Mouse (Mus musculus) limb, embryonic 11.5 days (tissue): ENCODE measurements around the gene Dcaf5. TPM values are rescaled to one million over a fixed set of nuclear protein-coding genes. Genes with fewer than 3 reads are reported as not detected.

Experiments used
- ATAC-seq: fragments of 200-750 bp; cut with Nextera tagmentation; 2 replicates; pipeline ENCODE4 v1.8.0; 2017; ENCODE audit warnings: low read depth; ENCODE audit not compliant: insufficient number of reproducible peaks, low FRiP score, low TSS enrichment
- DNase-seq: peaks from one replicate; pipeline ENCODE4 v3.0.0-alpha.2; 2015; ENCODE audit warnings: low spot score
- H3K27ac ChIP-seq: fragments of 300-500 bp; sonication (generic); replicated peaks from 2 replicates; pipeline ENCODE4 v1.5.1; 2014; ENCODE audit warnings: low read depth, mild to moderate bottlenecking, low read length
- H3K27me3 ChIP-seq: fragments of 300-500 bp; sonication (generic); 2 replicates; pipeline ENCODE4 v1.6.1; 2014; ENCODE audit warnings: mild to moderate bottlenecking, low read length, mixed read lengths; ENCODE audit not compliant: control insufficient read depth, insufficient read depth
- H3K36me3 ChIP-seq: fragments of 300-500 bp; sonication (generic); 2 replicates; pipeline ENCODE4 v1.6.1; 2014; ENCODE audit warnings: mild to moderate bottlenecking, low read length, moderate library complexity, mixed read lengths; ENCODE audit not compliant: control insufficient read depth, insufficient read depth
- H3K4me1 ChIP-seq: fragments of 300-500 bp; sonication (generic); 2 replicates; pipeline ENCODE4 v1.6.1; 2014; ENCODE audit warnings: low read length, mixed read lengths; ENCODE audit not compliant: control insufficient read depth, insufficient read depth
- H3K4me2 ChIP-seq: fragments of 300-500 bp; sonication (generic); 2 replicates; pipeline ENCODE4 v1.6.1; 2014; ENCODE audit warnings: low read depth, mild to moderate bottlenecking, moderate library complexity; ENCODE audit not compliant: severe bottlenecking
- H3K4me3 ChIP-seq: fragments of 300-500 bp; sonication (generic); 2 replicates; pipeline ENCODE4 v1.5.1; 2014; ENCODE audit warnings: low read depth, low read length
- H3K9ac ChIP-seq: fragments of 300-500 bp; sonication (generic); 2 replicates; pipeline ENCODE4 v1.6.1; 2014; ENCODE audit warnings: mild to moderate bottlenecking, low read length
- H3K9me3 ChIP-seq: fragments of 300-500 bp; sonication (generic); 2 replicates; pipeline ENCODE4 v1.6.1; 2016; ENCODE audit warnings: low read length; ENCODE audit not compliant: control insufficient read depth
- WGBS: fragments of 180-500 bp; shearing (Covaris S2); extraction: QIAGEN DNeasy Blood & Tissue Kit; methylation state at CpG from one replicate; pipeline ENCODE4 v1.1.7; 2014; 5-methylcytosine and 5-hydroxymethylcytosine counted together
- polyA plus RNA-seq: library from polyadenylated mRNA; unstranded; fragments of >200 nt; fragmentation: Nextera tagmentation; extraction: Ambion mirVana; gene quantifications from 2 replicates; pipeline ENCODE4 v1.2.1, GENCODE M21; 2014

Gene Dcaf5
- polyA plus RNA-seq, 1 experiment from 2014 or later = 10.3 TPM

GRCm38 (mm10) chr12:80396397-80396796, 40.0 kb downstream of the Dcaf5 start:
- no peaks in the 10 kb centered on the region for H3K9me3 ChIP-seq
- 75% methylated on average over 6 of the region's 6 CpGs for WGBS
- no peaks in the 10 kb centered on the region for H3K27me3 ChIP-seq
- DNase-seq (no peak), ATAC-seq (no peak)
- no peaks in the 10 kb centered on the region for H3K4me1 ChIP-seq
- H3K4me2 ChIP-seq = no peak overlapping the region
- peaks cover 20% of the 10 kb centered on the region for H3K36me3 ChIP-seq
- no peak overlapping the region for H3K4me3 ChIP-seq
- H3K9ac ChIP-seq = no peak overlapping the region
- H3K27ac ChIP-seq = no peak overlapping the region

GRCm38 (mm10) chr12:80395270-80395669, 41.1 kb downstream of the Dcaf5 start:
- H3K36me3 ChIP-seq = peaks cover 16% of the 10 kb centered on the region
- H3K4me3 ChIP-seq = no peak overlapping the region
- H3K27ac ChIP-seq = no peak overlapping the region
- no peaks in the 10 kb centered on the region for H3K9me3 ChIP-seq
- no peak for ATAC-seq
- 92% methylated on average over 4 of the region's 4 CpGs for WGBS
- H3K4me1 ChIP-seq = no peaks in the 10 kb centered on the region
- no peak for DNase-seq
- no peaks in the 10 kb centered on the region for H3K27me3 ChIP-seq
- H3K9ac ChIP-seq = no peak overlapping the region
- H3K4me2 ChIP-seq = no peak overlapping the region

GRCm38 (mm10) chr12:80394045-80394444, 42.4 kb downstream of the Dcaf5 start:
- ATAC-seq (no peak), DNase-seq (no peak)
- no peaks in the 10 kb centered on the region for H3K27me3 ChIP-seq
- H3K9ac ChIP-seq = no peak overlapping the region
- H3K4me3 ChIP-seq = no peak overlapping the region
- H3K4me1 ChIP-seq = no peaks in the 10 kb centered on the region
- 95% methylated on average over 2 of the region's 2 CpGs for WGBS
- H3K36me3 ChIP-seq = peaks cover 15% of the 10 kb centered on the region
- H3K9me3 ChIP-seq = no peaks in the 10 kb centered on the region
- H3K27ac ChIP-seq = no peak overlapping the region
- no peak overlapping the region for H3K4me2 ChIP-seq

- Histone ChIP-seq H3K27ac (no peak overlapping the region), H3K9ac (no peak overlapping the region), H3K4me1 (no peaks in the 10 kb centered on the region), H3K36me3 (no peaks in the 10 kb centered on the region), H3K4me2 (no peak overlapping the region), H3K27me3 (no peaks in the 10 kb centered on the region), H3K4me3 (no peak overlapping the region), H3K9me3 (no peaks in the 10 kb centered on the region)
- ATAC-seq (no peak), DNase-seq (no peak)
- WGBS = 62% methylated on average over 3 of the region's 3 CpGs
These were observed 47.0 kb downstream of the Dcaf5 start for GRCm38 (mm10) chr12:80389448-80389847.

- H3K27ac ChIP-seq = no peak overlapping the region
- no peak for DNase-seq
- no peak overlapping the region for H3K4me2 ChIP-seq
- WGBS = 95% methylated on average over 5 of the region's 5 CpGs
- H3K4me1 ChIP-seq = no peaks in the 10 kb centered on the region
- H3K4me3 ChIP-seq = no peak overlapping the region
- H3K9ac ChIP-seq = no peak overlapping the region
- H3K36me3 ChIP-seq = no peaks in the 10 kb centered on the region
- no peaks in the 10 kb centered on the region for H3K27me3 ChIP-seq
- no peak for ATAC-seq
- H3K9me3 ChIP-seq = no peaks in the 10 kb centered on the region
These were observed 49.1 kb downstream of the Dcaf5 start for GRCm38 (mm10) chr12:80387326-80387725.

- no peaks in the 10 kb centered on the region for H3K4me1 ChIP-seq
- no peak overlapping the region for H3K4me3 ChIP-seq
- no peak overlapping the region for H3K4me2 ChIP-seq
- no peaks in the 10 kb centered on the region for H3K36me3 ChIP-seq
- H3K27me3 ChIP-seq = no peaks in the 10 kb centered on the region
- H3K27ac ChIP-seq = no peak overlapping the region
- no peaks in the 10 kb centered on the region for H3K9me3 ChIP-seq
- WGBS = 88% methylated on average over 1 of the region's 1 CpGs
- ATAC-seq (no peak), DNase-seq (no peak)
- H3K9ac ChIP-seq = no peak overlapping the region
These were observed 51.0 kb downstream of the Dcaf5 start for GRCm38 (mm10) chr12:80385361-80385760.

- H3K4me3 ChIP-seq = no peak overlapping the region
- no peak for ATAC-seq
- WGBS = 91% methylated on average over 8 of the region's 8 CpGs
These were observed 52.9 kb downstream of the Dcaf5 start for GRCm38 (mm10) chr12:80383478-80383877.

GRCm38 (mm10) chr12:80382794-80383193, 53.6 kb downstream of the Dcaf5 start:
- Histone ChIP-seq H3K4me1 (no peaks in the 10 kb centered on the region), H3K27ac (no peak overlapping the region), H3K36me3 (no peaks in the 10 kb centered on the region), H3K4me3 (no peak overlapping the region), H3K9me3 (no peaks in the 10 kb centered on the region), H3K9ac (no peak overlapping the region), H3K27me3 (no peaks in the 10 kb centered on the region), H3K4me2 (no peak overlapping the region)
- WGBS = 95% methylated on average over 2 of the region's 2 CpGs
- ATAC-seq = no peak
- no peak for DNase-seq

More at GRCm38 (mm10) chr12:80383478-80383877, 52.9 kb downstream of the Dcaf5 start:
- Histone ChIP-seq H3K9me3 (no peaks in the 10 kb centered on the region), H3K36me3 (no peaks in the 10 kb centered on the region), H3K9ac (no peak overlapping the region), H3K4me2 (no peak overlapping the region), H3K27me3 (no peaks in the 10 kb centered on the region), H3K4me1 (no peaks in the 10 kb centered on the region), H3K27ac (no peak overlapping the region)
- DNase-seq = no peak

GRCm38 (mm10) chr12:80379831-80380457, 56.5 kb downstream of the Dcaf5 start:
- DNase-seq = no peak
- H3K9me3 ChIP-seq = no peaks in the 10 kb centered on the region
- no peak overlapping the region for H3K9ac ChIP-seq
- H3K27ac ChIP-seq = peak overlapping the region; percentile 51
- no peaks in the 10 kb centered on the region; the same call in 1 of the 2 replicates for H3K36me3 ChIP-seq
- ATAC-seq = peak; percentile 60; the same call in 1 of the 2 replicates
- H3K4me1 ChIP-seq = no peaks in the 10 kb centered on the region
- WGBS = 89% methylated on average over 10 of the region's 10 CpGs
- H3K4me3 ChIP-seq = no peak overlapping the region
- H3K4me2 ChIP-seq = no peak overlapping the region
- H3K27me3 ChIP-seq = no peaks in the 10 kb centered on the region
